Mouse (Mus musculus) myocyte (in vitro differentiated cells): Measurements from ENCODE around the gene Ank2. TPM values are rescaled to one million over a fixed set of nuclear protein-coding genes. Genes with fewer than 3 reads are reported as not detected.
"Not testable (repeated sequence)": the region's sequence is repeated elsewhere in the genome, so short reads cannot be mapped to it uniquely, and the experiment has no call there.

ENCODE experiments used
- H3K27me3 ChIP-seq: one replicate; pipeline ENCODE4 v1.6.1; 2011; ENCODE audit not compliant: control insufficient read depth, insufficient read depth, insufficient read length
- H3K36me3 ChIP-seq: one replicate; pipeline ENCODE4 v1.6.1; 2011; ENCODE audit not compliant: control insufficient read depth, insufficient read depth
- H3K4me2 ChIP-seq: one replicate; pipeline ENCODE4 v1.6.1; 2011; ENCODE audit warnings: low read depth, control low read depth
- H3K4me3 ChIP-seq: one replicate; pipeline ENCODE4 v1.5.1; 2011; ENCODE audit warnings: mild to moderate bottlenecking, control low read depth, moderate library complexity
- H3K79me2 ChIP-seq: one replicate; pipeline ENCODE4 v1.6.1; 2011; ENCODE audit not compliant: control insufficient read depth, insufficient read depth
- H3ac ChIP-seq: one replicate; pipeline ENCODE4 v1.6.1; 2011; ENCODE audit not compliant: control insufficient read depth, insufficient read length
- CEBPB ChIP-seq: IDR thresholded peaks from 2 replicates; pipeline ENCODE4 v1.6.1; 2011; ENCODE audit warnings: mild to moderate bottlenecking, moderate library complexity; ENCODE audit not compliant: poor library complexity, insufficient read depth, severe bottlenecking
- E2F4 ChIP-seq: IDR thresholded peaks from one replicate; pipeline ENCODE4 v1.6.1; 2011; ENCODE audit warnings: mild to moderate bottlenecking, control low read depth, moderate library complexity; ENCODE audit not compliant: insufficient read depth
- MAX ChIP-seq: IDR thresholded peaks from one replicate; pipeline ENCODE4 v1.6.1; 2011; ENCODE audit warnings: low read depth, mild to moderate bottlenecking, control low read depth
- MYOD1 ChIP-seq, 3 experiments: IDR thresholded peaks; one replicate each; pipeline ENCODE4 v1.6.1; 2011; ENCODE audit warnings: control low read depth in 2 of 3, low read depth in 2 of 3, mild to moderate bottlenecking in 2 of 3, moderate library complexity in 1 of 3; ENCODE audit not compliant: insufficient read length in 2 of 3, control insufficient read depth in 1 of 3
- MYOG ChIP-seq, 3 experiments: IDR thresholded peaks; one replicate each; pipeline ENCODE4 v1.6.1; 2011; ENCODE audit warnings: control low read depth in 2 of 3, low read depth in 2 of 3, mild to moderate bottlenecking in 2 of 3; ENCODE audit not compliant: insufficient read length in 2 of 3, control insufficient read depth in 1 of 3, insufficient read depth in 1 of 3
- POLR2A ChIP-seq: IDR thresholded peaks from one replicate; pipeline ENCODE4 v1.6.1; 2011; ENCODE audit warnings: low read depth, mild to moderate bottlenecking, control low read depth, moderate library complexity; ENCODE audit not compliant: insufficient read length
- POLR2AphosphoS2 ChIP-seq: IDR thresholded peaks from one replicate; pipeline ENCODE4 v1.6.1; 2011; ENCODE audit warnings: low read depth, control low read depth; ENCODE audit not compliant: insufficient read length
- REST ChIP-seq: IDR thresholded peaks from one replicate; pipeline ENCODE4 v1.6.1; 2011; ENCODE audit warnings: mild to moderate bottlenecking, control low read depth, moderate library complexity; ENCODE audit not compliant: insufficient read depth, insufficient read length
- SRF ChIP-seq: IDR thresholded peaks from one replicate; pipeline ENCODE4 v1.6.1; 2011; ENCODE audit warnings: low read depth; ENCODE audit not compliant: control insufficient read depth, insufficient read length
- TCF12 ChIP-seq: IDR thresholded peaks from one replicate; pipeline ENCODE4 v1.6.1; 2011; ENCODE audit warnings: mild to moderate bottlenecking, control low read depth; ENCODE audit not compliant: poor library complexity, insufficient read depth, severe bottlenecking
- TCF3 ChIP-seq: IDR thresholded peaks from one replicate; pipeline ENCODE4 v1.6.1; 2011; ENCODE audit warnings: low read depth, control low read depth; ENCODE audit not compliant: insufficient read length
- USF1 ChIP-seq: IDR thresholded peaks from one replicate; pipeline ENCODE4 v1.6.1; 2011; ENCODE audit warnings: low read depth, mild to moderate bottlenecking, control low read depth, moderate library complexity
- polyA plus RNA-seq: library from polyadenylated mRNA; unstranded; fragments of >200 nt; fragmentation: generic; extraction: Trizol; gene quantifications from one replicate; pipeline ENCODE4 v1.2.1, GENCODE M21; 2012; ENCODE audit warnings: missing spikeins

Ank2 gene
- polyA plus RNA-seq, 1 experiment, result 20.2 TPM

- H3ac ChIP-seq, result no peak overlapping the region
- no peak overlapping the region for H3K4me3 ChIP-seq
- TF ChIP-seq TCF12 (no peak), POLR2A (no peak), E2F4 (no peak), MAX (no peak), SRF (no peak), POLR2AphosphoS2 (no peak), MYOG (IDR thresholded peaks at IDR 0.05; ENCODE audit: control insufficient read depth in 1 of 3, insufficient read depth in 1 of 3, insufficient read length in 2 of 3, low read depth in 2 of 3) (no peak), MYOD1 (IDR thresholded peaks at IDR 0.05; ENCODE audit: control insufficient read depth in 1 of 3, insufficient read length in 2 of 3, low read depth in 2 of 3) (no peak), CEBPB (no peak)
- no peaks in the 10 kb centered on the region for H3K36me3 ChIP-seq
- H3K79me2 ChIP-seq, result no peaks in the 10 kb centered on the region
- no peak overlapping the region for H3K4me2 ChIP-seq
- H3K27me3 ChIP-seq, result no peaks in the 10 kb centered on the region
Observed at GRCm38 (mm10) chr3:127322870-127323269, 176.3 kb downstream of the Ank2 start.

- Histone ChIP-seq H3K4me3 (no peak overlapping the region), H3K36me3 (no peaks in the 10 kb centered on the region), H3ac (no peak overlapping the region), H3K79me2 (no peaks in the 10 kb centered on the region), H3K4me2 (no peak overlapping the region), H3K27me3 (no peaks in the 10 kb centered on the region)
- no peak for TF ChIP-seq E2F4
- TF ChIP-seq MYOD1 (IDR thresholded peaks at IDR 0.05; ENCODE audit: control insufficient read depth in 1 of 3, insufficient read length in 2 of 3, low read depth in 2 of 3), result no peak
- TF ChIP-seq POLR2A, result no peak
- TF ChIP-seq REST, result no peak
- TF ChIP-seq TCF12, result no peak
- TF ChIP-seq POLR2AphosphoS2, result no peak
- TF ChIP-seq MYOG (IDR thresholded peaks at IDR 0.05; ENCODE audit: control insufficient read depth in 1 of 3, insufficient read depth in 1 of 3, insufficient read length in 2 of 3, low read depth in 2 of 3), result no peak
Observed at GRCm38 (mm10) chr3:127321645-127322044, 177.5 kb downstream of the Ank2 start.

- not testable (repeated sequence) for H3K4me2 ChIP-seq, H3K36me3 ChIP-seq, H3K27me3 ChIP-seq, H3K79me2 ChIP-seq, H3ac ChIP-seq, H3K4me3 ChIP-seq
Observed at GRCm38 (mm10) chr3:127321031-127321430, 178.1 kb downstream of the Ank2 start.

GRCm38 (mm10) chr3:127320311-127320710 lies 178.8 kb downstream of the Ank2 start:
- no peaks in the 10 kb centered on the region for H3K27me3 ChIP-seq
- H3K4me3 ChIP-seq, result no peak overlapping the region

GRCm38 (mm10) chr3:127317641-127318040 lies 181.5 kb downstream of the Ank2 start:
- H3K4me2 ChIP-seq, result no peak overlapping the region
- no peak for TF ChIP-seq POLR2AphosphoS2
- TF ChIP-seq SRF, result no peak
- TF ChIP-seq MAX, result no peak
- no peak for TF ChIP-seq MYOD1 (IDR thresholded peaks at IDR 0.05; ENCODE audit: control insufficient read depth in 1 of 3, insufficient read length in 2 of 3, low read depth in 2 of 3)
- TF ChIP-seq CEBPB, result no peak
- TF ChIP-seq POLR2A, result no peak
- TF ChIP-seq TCF3, result no peak
- TF ChIP-seq MYOG (IDR thresholded peaks at IDR 0.05; ENCODE audit: control insufficient read depth in 1 of 3, insufficient read depth in 1 of 3, insufficient read length in 2 of 3, low read depth in 2 of 3), result no peak
- H3K27me3 ChIP-seq, result no peaks in the 10 kb centered on the region
- H3K79me2 ChIP-seq, result no peaks in the 10 kb centered on the region
- H3K36me3 ChIP-seq, result no peaks in the 10 kb centered on the region
- H3K4me3 ChIP-seq, result no peak overlapping the region
- H3ac ChIP-seq, result no peak overlapping the region

More at GRCm38 (mm10) chr3:127320311-127320710, 178.8 kb downstream of the Ank2 start:
- no peaks in the 10 kb centered on the region for H3K36me3 ChIP-seq
- H3ac ChIP-seq, result no peak overlapping the region
- no peak for TF ChIP-seq CEBPB
- TF ChIP-seq TCF3, result no peak
- TF ChIP-seq USF1, result no peak
- no peak for TF ChIP-seq POLR2A
- no peak for TF ChIP-seq MAX
- TF ChIP-seq MYOD1 (IDR thresholded peaks at IDR 0.05; ENCODE audit: control insufficient read depth in 1 of 3, insufficient read length in 2 of 3, low read depth in 2 of 3), result no peak
- TF ChIP-seq REST, result no peak
- no peak for TF ChIP-seq MYOG (IDR thresholded peaks at IDR 0.05; ENCODE audit: control insufficient read depth in 1 of 3, insufficient read depth in 1 of 3, insufficient read length in 2 of 3, low read depth in 2 of 3)
- TF ChIP-seq POLR2AphosphoS2, result no peak
- no peak for TF ChIP-seq E2F4
- TF ChIP-seq SRF, result no peak
- no peak for TF ChIP-seq TCF12
- no peaks in the 10 kb centered on the region for H3K79me2 ChIP-seq
- H3K4me2 ChIP-seq, result no peak overlapping the region
